Mouse (Mus musculus): ENCODE data around the gene Tigar. TPM values are rescaled to one million over a fixed set of nuclear protein-coding genes. Genes with fewer than 3 reads are reported as not detected.

Gene Tigar
- total RNA-seq (2021), result 10 to 100 TPM; 38.0 to 44.5 TPM
- long read RNA-seq, experiment 1, transcript Tigar-201 (6 exons, 3,651 nt), result major isoform, 10 of 32 reads
- long read RNA-seq, experiment 1, partial matches to known transcripts, result 0 of 32 reads
- long read RNA-seq, experiment 1, other reads (novel, unspliced or antisense), result 22 of 32 reads
- long read RNA-seq, experiment 2, transcript Tigar-201 (6 exons, 3,651 nt), result major isoform, 11 of 46 reads
- long read RNA-seq, experiment 2, partial matches to known transcripts, result 0 of 46 reads
- long read RNA-seq, experiment 2, other reads (novel, unspliced or antisense), result 35 of 46 reads

DNA sequence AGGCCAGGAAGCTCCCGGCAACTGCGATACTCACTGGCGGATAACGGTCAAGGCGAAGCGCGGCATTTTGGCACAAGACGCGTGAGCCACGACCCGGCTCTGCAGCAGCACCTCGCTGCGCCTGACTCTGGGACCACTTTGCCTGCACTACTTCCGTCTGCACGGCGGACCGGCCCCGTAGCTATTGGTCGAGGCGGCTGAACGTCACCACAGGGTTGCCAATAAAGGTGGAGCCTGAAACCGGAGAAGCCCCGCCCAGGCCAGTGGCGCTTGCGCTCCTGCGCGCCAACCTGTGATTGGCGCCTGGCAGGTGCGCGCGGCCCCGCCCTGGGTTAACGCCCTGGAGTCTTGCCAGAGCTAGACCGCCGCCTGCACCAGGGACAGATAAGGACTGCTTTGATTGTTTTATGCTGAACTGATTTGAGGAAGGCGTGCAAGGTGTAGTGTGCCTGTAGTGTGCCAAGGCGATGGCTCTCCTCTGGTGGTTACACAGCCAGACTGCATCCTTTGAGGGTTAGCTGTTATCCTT lies at the start of gene Tigar:
TSS of gene Tigar (minus strand) at position 156 of the 529 bp plus-strand sequence.
- intact Hi-C loops (cut with DNase I), result loop anchor here (5.0 to 10.0 kb wide), 2 partner anchors 162 to 265 kb away; partner anchors contain the start of gene Ndufa9
- peak; percentile 90 to 93 for DNase-seq

DNA sequence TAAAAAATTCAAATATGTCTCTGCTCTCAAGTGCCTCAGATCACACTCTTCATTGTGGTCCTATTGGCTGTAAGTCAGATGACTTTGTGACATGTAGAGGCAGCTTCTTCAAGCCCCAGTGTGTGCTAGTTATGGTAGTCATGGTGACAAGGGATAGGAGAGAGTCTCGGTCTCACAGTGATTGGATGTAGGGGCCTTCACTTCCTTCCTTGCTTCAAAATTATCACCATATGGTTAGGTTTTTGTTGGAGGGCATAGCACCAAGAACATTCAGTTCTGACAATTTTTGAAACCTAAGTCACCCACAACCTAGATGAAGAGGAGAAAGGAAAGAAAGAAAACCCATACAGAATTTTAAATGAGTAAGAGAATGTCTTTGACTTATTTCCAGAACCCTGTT lies 48.0 kb upstream of the Tigar start:
- intact Hi-C loops (cut with DNase I), result no loop called here
- DNase-seq, result no peak

DNA sequence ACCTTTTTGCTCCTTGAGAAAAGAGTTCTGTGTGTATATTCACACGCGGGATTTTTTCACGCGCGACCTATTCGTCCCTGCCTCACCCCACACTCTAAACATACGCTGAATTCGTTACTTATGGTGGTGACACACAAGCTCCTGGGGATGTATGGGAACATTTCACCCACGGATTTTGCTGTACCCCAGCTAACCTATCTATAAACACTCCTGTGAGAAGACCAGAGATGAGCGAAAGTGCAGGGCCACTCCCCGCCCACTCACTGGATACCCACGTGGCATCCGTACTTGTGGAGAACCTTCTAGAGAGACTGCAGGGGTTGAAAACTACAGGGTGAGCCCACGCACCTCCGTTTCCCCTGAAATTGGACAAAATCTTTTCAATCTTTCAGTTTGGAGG lies 46.1 kb upstream of the Tigar start:
- DNase-seq, result no peak
- intact Hi-C loops (cut with DNase I), result no loop called here

DNA sequence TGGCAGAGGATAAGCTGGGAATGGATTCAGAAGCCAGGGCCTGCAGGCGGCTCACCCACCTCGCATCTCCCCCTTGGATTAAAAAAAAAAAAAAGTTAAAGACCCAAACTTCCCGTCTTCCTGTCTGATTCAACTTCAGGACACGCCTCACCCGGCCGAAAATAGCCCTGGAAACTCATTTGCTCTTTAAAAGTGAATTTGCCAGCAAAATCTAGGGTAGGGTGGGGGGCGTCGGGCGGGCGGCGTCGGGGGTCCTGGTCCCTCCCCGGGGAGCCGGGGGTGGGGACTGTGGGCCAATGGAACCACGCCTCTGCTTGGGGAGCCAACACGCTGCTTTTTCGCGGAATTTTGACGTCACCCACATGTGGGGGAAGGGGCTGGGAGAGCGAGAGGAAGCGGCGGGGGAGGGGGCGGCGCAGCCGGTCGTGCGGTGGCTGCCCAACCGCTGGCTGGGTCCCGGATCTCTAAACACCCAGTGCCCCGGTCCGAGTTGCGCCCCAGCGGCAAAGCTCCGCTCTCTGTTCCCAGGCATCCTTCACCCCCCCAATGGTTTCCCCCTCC lies 45.4 kb upstream of the Tigar start:
- peak; percentile 74 to 75 for DNase-seq
- intact Hi-C loops (cut with DNase I), result no loop called here

DNA sequence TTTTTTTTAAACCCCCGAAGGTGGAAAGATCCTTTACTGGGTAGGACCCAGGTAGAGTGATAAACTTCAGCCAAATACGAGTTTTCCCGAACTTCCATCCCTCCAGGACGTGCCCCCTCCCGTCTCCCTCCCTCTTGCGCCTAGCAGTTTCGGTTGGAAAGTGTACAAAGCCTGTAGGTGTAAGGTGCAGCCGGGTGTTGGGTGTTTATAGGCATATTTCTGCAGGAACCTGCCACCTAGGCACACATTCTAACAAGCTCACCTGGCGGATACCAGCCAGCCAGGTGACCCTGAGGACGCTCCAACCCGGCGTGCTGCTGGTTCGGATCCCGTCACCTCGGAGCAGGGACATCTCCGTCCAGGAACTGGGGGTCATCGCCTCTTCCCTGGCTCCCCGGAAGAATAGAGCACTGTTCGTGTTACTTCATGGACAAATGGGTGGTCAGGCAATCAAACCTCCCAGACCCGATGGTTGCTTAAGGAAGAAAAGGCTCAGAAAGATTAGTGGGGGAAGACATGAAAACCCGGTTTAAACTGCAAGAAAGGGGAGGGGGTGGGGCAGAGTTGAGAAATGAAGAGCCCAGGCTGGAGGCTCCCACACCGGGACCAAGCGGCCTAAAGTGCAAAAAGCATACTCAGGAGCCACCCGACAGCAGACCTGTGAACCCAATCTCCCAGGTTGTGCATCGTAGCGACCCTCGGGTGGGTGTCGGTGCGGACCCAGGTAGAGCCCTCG lies 44.8 kb upstream of the Tigar start:
- intact Hi-C loops (cut with DNase I), result no loop called here
- peak in 1 of 2 experiments; percentile 25 for DNase-seq

DNA sequence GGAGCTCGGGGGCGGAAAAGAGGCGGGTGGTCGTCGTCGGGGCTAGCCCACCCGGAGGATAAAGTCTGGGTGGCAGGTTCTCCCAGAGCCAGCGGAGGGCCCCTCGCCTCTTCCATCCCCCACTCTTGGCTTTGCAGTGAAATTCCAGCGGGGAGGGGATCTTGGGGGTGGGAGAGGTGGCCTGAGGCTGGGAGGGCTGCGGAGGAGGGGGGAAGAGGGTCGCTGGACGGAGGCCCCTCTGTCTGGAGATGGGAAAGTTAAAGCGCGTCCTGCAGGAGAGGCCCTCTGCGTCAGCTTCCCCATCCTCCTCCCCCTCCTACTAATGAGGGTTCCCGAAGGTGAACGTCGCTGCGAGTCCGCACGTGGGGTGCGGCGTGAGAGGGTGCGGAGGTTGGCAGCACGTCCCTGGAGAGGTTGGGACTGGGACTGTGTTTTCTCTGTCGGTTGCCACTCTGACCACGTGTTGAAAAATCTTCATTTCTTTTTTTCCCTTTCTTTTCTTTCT lies 44.0 kb upstream of the Tigar start:
- DNase-seq, result peak; percentile 36 to 51
- intact Hi-C loops (cut with DNase I), result no loop called here

DNA sequence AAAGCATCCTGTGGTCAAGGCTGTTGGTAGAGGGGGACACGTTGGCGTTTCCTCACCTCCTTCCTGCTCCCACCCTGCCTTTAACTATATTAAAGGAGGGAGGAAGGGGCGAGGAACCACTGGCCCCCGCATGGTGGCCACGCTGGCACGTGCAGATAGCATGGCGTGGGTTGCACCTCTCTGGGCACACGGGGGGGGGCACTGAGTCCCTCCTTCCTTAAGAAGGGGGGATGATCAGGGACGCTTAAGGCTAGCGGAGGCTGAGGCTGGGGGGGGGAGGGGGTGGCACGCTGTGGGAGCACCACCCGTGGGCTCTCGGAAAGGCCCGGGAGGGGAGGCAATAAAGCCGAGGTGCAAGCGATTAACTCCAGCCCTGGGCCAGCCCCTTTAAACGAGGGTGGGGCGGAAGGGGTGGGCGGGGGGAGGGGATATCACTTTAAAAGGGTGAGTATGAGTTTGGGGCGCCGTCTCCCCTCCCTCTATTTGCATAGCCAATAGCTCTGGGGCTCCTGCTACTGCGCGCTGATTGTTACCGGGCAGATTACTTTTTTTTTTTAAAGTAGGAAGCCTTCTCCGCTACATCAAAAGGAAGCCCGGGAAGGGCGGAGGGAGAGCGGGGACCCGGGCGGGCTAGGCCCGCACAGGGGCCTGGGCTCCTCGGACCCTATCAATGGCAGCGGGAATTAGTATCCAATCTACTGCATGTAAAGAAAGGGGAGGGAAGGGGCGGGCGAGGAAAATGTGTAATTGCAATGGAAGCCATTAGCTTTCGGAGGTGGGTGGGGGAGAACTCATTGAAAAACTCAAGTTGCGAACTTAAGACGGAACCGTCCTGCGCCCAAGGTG lies 43.0 kb upstream of the Tigar start, which contains the start of gene Ccnd2:
TSS of gene Ccnd2 (minus strand) at position 88 of the 846 bp plus-strand sequence.
- DNase-seq, result peak; percentile 61
- intact Hi-C loops (cut with DNase I), result no loop called here

DNA sequence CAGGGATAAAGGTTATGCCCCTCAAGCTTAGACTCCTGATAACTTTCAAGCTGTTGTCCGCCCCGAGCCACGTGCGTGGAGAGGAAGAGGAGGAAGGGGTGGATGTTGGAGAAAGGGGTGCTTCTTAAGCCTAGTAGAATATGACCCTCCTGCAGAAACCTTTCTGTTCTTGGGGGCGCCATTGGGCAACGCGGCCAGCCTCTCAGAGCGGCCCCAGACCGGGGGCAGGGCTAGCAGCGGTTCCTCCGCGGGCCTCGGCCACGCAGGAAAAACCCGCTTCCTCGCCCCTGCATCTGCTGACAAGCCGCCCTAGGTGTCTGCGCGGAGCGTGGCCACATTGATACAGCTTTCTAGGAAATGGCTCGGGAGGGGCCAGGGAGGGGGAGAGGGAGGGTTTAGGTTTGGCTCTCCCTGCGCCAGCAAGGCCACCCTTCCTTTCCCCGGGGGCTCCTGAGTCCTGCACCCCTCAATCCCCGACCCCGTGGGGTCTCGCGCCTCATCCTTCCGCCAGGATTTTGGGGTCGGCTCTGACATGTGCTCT lies 42.3 kb upstream of the Tigar start:
- peak; percentile 56 to 57 for DNase-seq
- intact Hi-C loops (cut with DNase I), result no loop called here

DNA sequence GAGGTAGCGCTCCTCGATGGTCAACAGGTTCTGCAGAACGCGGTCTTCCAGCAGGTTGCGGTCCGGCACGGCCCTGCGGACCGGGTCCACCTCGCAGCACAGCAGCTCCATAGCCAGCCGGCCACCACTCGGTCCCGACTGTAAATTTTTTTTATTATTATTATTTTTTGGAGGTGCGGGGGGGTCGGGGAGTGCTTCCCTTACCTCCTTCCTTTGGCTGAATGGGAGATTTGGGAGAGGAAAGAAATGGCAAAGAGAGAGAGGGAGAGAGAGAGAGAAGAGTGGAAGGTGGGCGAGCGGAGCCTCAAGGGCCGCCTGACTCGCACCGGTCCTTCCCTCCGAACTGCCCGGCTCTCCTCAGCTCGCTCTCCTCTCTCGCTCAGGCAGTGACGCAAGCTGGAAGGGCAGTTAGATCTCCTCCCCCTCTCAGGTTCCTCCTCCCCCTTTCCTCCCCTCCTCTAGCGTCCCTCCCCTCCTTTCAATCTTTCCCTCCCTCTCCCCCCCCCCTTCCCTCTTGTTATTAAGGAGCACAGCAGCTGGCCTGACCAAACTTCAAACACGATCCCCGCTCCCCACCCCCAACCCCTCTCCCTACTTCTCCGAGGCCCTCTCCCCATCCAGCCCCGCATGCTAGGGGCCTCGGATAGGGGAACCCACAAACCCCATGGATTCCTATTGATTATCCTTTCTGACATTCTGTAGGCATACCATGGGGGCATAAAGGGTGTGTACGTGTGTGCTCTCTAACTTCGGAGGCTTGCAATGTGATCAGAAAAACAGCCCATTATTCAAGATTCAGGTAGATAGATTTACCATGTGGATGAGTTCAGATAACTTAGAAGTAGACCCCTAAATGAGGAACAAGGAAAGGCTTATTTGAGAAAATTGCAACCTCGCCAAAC lies 41.6 kb upstream of the Tigar start:
- intact Hi-C loops (cut with DNase I), result no loop called here

DNA sequence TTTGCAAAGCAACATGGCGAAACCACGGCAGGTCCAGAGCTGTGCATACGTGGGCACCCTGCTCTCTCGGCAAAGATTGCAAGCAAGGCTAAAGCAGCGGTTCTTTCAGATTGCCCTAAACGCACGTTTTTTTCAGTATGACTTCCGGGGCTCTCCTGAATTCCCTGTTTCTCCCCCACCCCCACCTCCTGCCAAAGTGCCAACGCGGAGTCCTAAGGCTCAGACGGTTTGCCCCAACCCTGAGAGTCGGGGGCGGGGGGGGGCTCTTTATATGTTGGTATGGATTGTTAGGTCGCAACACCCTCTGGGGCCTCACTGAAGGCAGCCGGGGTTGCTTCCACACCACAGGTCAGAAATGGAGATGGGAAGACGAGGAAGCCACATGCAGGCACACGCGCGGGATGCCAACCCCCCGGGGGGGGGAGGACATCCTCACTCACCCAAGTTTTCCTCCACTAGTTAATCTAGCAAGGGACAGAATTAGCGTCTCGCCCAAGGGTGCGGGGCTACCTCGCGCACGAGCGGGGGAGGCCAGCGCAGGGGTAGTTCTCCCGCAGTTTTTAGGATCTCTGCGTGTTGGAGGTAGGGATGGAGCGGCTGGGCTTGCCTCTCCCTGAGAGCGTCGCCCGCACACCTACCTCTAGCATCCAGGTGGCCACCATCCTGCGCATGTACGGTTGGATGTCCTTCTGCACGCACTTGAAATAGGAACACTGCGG lies 40.7 kb upstream of the Tigar start:
- intact Hi-C loops (cut with DNase I), result loop anchor here (10.0 kb wide), 1 partner anchor 175 kb away; no protein-coding TSS in a partner anchor
- DNase-seq, result peak; percentile 27 to 29

More for the DNA sequence above, 41.6 kb upstream of the Tigar start:
- peak; percentile 79 for DNase-seq

DNA sequence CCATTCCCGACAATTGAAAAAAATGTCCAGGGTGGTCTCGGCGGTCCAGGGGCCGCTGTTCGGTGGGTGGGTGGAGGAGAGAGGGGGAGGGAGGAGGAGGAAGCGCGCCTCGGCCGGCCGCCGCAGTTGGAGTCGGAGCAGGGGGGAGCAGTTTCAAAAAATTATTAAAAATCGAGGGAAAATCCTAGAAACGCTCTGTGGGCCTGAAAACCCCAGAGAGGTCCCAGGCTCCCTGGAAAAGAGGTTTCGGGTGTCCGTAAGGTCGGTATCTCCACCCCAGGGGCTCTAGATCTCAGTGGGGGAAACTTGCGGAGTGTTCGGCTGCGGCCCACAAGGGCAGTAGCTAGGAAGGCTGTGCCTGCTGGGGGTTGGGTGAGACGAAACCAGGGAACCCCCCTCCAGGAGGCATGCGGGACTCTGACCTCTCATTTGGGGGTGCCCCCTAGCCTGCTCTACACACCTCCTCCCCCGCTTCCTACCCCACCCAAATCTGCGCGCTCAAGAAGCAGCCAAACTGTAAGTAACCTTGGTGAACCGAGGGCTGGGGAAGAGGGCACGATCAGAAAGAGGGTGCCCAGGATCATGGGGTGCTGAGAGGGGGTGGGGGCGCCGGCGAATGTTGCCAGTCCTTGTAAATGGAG lies 40.1 kb upstream of the Tigar start:
- intact Hi-C loops (cut with DNase I), result loop anchor here (10.0 kb wide), 1 partner anchor 175 kb away; no protein-coding TSS in a partner anchor
- peak; percentile 33 to 45 for DNase-seq

DNA sequence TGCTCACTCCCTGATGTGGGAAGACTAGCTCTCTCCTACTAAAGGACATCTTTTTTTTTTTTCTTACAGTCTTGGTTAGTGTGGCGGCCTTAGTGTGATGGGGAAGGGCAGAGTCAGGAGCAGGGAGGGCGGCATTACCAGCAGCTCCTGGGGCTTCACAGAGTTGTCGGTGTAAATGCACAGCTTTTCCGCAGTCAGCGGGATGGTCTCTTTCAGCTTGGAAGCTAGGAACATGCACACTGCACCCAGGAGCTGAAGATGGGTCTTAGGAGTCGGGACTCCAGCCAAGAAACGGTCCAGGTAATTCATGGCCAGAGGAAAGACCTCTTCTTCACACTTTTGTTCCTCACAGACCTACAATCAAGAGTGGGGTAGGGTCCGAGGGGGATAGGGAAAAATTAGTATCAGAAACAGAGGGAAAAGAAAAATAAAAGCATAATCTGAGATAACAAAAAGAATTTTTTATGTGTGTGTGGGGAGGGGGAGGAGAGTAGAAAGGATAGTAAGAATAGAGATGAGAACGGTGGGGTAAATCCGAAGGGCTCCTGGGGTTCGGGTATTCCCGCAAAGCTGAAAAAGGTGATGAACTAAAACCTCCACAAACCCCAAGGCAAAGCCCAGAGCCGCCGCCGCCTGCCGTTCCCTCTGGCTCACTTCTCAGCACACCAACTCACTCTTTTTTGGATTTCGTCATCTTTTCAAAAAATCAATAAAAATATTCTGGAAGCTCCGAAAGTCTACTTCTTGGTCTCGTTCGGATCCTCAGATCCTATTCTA lies 39.4 kb upstream of the Tigar start:
- intact Hi-C loops (cut with DNase I), result loop anchor here (10.0 kb wide), 1 partner anchor 176 kb away; no protein-coding TSS in a partner anchor
- DNase-seq, result peak; percentile 26 to 44

DNA sequence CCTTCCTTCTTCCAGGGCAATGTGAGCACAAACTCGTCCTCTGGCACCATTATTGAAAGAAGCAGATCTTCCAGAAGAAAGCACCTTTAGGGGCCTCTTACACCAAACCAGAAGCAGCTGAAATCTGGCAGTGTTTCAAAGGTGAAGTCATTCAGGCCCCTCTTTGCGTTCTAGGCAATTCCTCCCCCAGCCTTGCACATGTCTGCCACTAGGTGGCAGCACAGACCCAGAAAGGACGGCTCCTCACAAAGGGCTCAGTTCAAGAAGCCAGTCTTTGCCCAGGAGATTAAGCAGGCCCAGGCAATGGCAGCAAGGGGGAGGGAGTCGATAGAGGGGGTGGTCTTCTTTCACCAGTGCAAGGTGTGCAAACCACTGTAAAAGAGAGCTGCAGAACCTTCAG lies 38.3 kb upstream of the Tigar start:
- intact Hi-C loops (cut with DNase I), result loop anchor here (1.0 to 10.0 kb wide), 4 partner anchors 119 to 299 kb away; partner anchors contain the start of gene Parp11
- peak; percentile 88 to 92 for DNase-seq

DNA sequence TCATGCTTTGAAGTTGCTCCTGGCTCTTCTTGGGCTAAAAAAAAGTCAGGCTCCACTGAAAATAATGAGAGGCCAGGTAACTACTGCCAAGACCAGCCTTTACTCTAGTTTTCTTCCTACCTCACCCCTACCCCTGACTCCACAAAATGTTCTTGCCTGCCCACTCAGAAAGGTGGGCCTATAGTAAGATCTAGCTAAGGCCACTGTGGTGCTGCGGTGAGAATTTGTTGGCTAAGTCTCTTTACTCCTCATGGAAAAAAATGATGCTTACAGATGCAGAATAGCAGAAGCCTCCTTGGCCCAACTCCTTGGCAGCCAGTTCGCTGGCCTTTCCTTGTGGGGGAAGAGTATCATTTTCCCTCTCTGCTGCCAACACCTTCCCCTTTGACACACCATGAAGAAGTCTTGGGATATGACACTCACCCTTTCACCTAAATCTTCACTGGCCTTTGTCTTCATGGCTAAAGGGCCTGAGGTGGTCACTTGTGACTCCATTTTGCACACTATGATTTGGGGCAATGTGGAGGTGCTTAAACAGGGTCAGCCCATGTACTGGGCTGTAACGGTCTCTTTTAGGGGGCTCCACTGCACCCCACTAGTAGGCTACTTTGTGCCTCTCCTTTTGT lies 37.1 kb upstream of the Tigar start:
- no peak for DNase-seq
- intact Hi-C loops (cut with DNase I), result loop anchor here (2.0 to 10.0 kb wide), 2 partner anchors 120 to 178 kb away; no protein-coding TSS in a partner anchor

DNA sequence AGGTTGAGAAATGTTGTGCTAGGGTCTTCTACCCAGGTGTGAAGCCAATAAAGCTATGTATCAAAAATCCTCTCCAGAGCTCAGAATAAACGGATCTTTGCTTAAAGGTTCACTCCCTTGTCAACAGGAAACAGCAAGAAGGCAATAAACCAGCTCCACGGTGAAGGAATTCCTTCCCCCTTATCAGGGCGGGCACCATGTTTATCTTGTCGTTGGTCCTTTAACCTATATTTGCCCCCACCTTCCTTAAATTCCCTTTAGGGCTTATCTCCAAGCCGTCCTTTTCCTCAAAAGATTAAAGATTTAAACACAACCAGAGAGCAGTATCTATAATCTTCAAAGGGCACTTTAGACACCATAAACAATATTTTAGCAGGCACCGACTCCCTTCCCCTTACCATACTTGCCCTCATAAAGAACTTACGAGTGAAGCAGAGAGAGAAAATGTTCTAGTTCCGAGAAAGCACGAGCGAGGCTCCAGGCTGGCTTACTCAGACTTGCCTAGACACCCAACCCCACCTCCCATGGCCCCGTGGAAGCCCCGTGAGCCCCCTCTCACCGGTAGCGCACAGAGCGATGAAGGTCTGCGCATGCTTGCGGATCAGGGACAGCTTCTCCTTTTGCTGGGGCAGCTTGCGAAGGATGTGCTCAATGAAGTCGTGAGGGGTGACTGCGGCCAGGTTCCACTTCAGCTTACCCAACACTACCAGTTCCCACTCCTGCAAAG lies 36.3 kb upstream of the Tigar start:
- intact Hi-C loops (cut with DNase I), result loop anchor here (2.0 to 10.0 kb wide), 2 partner anchors 121 to 179 kb away; no protein-coding TSS in a partner anchor
- DNase-seq, result no peak
